Mouse (Mus musculus) adipocyte (in vitro differentiated cells): ENCODE data around the gene Cfap61.

ENCODE experiments used
- DNase-seq: peaks from one replicate; pipeline ENCODE4 v3.0.0-alpha.2; 2016; ENCODE audit warnings: low spot score

Gene Cfap61

GRCm38 (mm10) chr2:146149206-146149974 lies 214.8 kb downstream of the Cfap61 start:
- DNase-seq: no peak

GRCm38 (mm10) chr2:146168017-146168803 lies 233.6 kb downstream of the Cfap61 start:
- DNase-seq: peak; percentile 26

- DNase-seq: no peak
Measured at GRCm38 (mm10) chr2:146169492-146169891, 234.9 kb downstream of the Cfap61 start.

- DNase-seq: no peak
Measured at GRCm38 (mm10) chr2:146172106-146172505, 237.5 kb downstream of the Cfap61 start.

- DNase-seq: no peak
Measured at GRCm38 (mm10) chr2:146174173-146174572, 239.6 kb downstream of the Cfap61 start.

- DNase-seq: no peak
Measured at GRCm38 (mm10) chr2:146178718-146179117, 244.1 kb downstream of the Cfap61 start.

GRCm38 (mm10) chr2:146183830-146184793 lies 249.5 kb downstream of the Cfap61 start:
- no peak for DNase-seq

- no peak for DNase-seq
Measured at GRCm38 (mm10) chr2:146196126-146196525, 261.5 kb downstream of the Cfap61 start.

GRCm38 (mm10) chr2:146197947-146198346 lies 263.4 kb downstream of the Cfap61 start:
- DNase-seq: no peak

GRCm38 (mm10) chr2:146210968-146211367 lies 276.4 kb downstream of the Cfap61 start:
- DNase-seq: no peak

- DNase-seq: peak; percentile 21
Measured at GRCm38 (mm10) chr2:146214715-146215114, 280.1 kb downstream of the Cfap61 start.

GRCm38 (mm10) chr2:146216111-146217064 lies 281.8 kb downstream of the Cfap61 start:
- DNase-seq: no peak

- DNase-seq: no peak
Measured at GRCm38 (mm10) chr2:146217227-146217980, 282.8 kb downstream of the Cfap61 start.

- DNase-seq: no peak
Measured at GRCm38 (mm10) chr2:146218161-146218691, 283.6 kb downstream of the Cfap61 start.

- no peak for DNase-seq
Measured at GRCm38 (mm10) chr2:146218881-146219535, 284.4 kb downstream of the Cfap61 start.

GRCm38 (mm10) chr2:146219791-146220190 lies 285.2 kb downstream of the Cfap61 start:
- no peak for DNase-seq

GRCm38 (mm10) chr2:146220591-146221075 lies 286.0 kb downstream of the Cfap61 start:
- DNase-seq: no peak

- no peak for DNase-seq
Measured at GRCm38 (mm10) chr2:146221076-146221928, 286.7 kb downstream of the Cfap61 start, which contains the start of gene Insm1. Gene Insm1 (plus strand): TSS chr2:146221921.
